Mouse (Mus musculus) fat pad, adult 2 months (tissue): ENCODE measurements around the gene Cela2a.
"Not testable (repeated sequence)": the region's sequence is repeated elsewhere in the genome, so short reads cannot be mapped to it uniquely, and the experiment has no call there.

Source experiments
- DNase-seq: peaks from one replicate; pipeline ENCODE4 v3.0.0-alpha.2; 2011; ENCODE audit warnings: low read depth, low spot score; ENCODE audit errors: extremely low read depth

The Cela2a gene

DNA sequence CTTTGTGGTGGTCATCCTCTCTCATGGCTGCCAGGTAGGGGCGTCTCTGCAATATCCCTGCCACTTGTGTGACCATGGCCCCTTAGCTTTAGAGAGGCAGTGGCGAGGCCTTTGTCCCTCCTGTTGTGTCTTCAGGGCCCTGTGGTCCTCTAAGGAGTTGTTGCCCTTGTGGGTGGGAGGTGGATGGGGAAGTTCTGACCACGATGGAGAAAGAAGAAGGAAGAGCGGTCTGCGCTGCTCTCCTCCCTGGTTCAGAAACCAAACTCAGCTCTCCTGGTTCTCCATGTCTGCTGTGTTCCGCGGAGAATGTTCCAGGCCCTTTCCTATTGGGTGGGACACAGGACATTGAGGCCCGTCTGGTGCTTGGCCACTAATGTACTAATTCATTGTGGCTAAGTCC, 20.1 kb downstream of the Cela2a start:
- no peak for DNase-seq

DNA sequence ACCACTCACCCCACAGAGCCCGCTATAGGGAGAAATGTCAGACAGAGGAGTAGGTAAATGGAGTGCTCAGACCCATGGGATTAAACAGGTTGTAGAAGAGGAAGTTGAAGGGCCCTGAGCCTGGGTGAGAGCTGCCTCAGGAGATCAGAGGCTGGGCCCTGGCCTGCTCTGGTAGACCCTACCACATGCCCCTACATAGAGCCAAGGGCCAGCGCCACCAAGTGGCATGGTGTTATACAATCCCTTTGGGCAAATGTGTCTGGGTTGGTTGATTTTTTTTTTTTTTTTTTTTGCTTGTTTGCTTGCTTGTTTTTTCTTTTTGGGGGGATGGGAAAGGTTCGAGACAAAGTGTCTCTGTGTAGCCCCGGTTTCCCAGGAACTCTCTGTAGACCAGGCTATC, 21.9 kb downstream of the Cela2a start:
- DNase-seq = no peak

DNA sequence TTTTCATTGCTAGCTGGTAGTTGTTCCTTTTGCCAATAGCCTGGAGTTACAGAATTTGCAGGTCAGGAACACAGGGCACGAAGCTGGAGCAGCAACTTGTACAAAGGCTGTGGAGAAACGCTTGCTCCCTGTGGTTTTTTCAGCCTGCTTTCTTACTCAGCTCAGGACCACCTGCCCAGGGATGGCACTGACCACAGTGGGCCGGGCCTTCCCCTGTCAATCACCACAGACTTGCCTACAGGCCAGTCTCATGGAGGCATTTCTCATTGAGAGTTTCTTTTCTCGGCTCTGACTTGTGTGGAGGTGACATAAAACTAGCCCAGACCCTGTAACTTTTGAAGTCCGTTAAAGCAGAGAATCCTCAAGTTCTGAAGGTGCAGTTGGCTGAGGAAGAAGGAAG, 28.4 kb downstream of the Cela2a start:
- no peak for DNase-seq

DNA sequence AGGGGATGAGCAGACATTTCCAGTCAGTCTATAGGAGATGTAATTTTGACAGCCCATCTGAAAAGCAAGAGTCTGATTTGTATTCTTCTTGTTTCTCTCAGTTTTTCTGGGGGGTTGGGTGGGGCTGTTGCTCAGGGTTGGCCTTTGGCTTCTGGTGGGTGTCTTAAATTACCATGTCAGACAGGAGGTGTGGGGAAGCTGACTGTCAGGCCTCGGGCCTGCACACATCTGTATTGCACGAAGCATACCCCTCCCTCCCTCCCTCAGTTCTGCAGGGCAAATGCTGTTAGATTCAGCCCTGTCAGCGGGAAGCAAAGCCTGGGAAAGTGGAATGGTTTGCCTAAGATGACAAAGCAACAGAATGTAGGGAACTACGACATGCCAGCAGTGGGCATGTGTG, 29.0 kb downstream of the Cela2a start:
- DNase-seq = no peak

DNA sequence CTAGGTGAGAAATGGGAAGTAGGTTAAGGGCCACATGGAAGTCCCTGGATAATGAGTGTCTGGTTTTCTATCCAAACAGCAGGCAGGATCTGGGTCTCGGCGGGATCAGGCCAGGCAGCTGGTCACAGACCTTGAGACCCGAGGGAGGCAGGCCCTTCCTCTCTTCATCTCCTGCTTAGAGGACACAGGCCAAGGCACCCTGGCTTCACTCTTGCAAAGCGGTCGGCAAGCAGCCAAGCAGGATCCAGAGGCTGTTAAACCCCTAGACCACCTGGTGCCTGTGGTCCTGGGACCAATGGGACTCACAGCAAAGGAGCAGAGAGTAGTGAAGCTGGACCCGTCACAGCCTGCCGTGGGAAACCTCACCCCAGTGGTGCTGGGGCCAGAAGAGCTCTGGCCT, 29.6 kb downstream of the Cela2a start:
- no peak for DNase-seq

DNA sequence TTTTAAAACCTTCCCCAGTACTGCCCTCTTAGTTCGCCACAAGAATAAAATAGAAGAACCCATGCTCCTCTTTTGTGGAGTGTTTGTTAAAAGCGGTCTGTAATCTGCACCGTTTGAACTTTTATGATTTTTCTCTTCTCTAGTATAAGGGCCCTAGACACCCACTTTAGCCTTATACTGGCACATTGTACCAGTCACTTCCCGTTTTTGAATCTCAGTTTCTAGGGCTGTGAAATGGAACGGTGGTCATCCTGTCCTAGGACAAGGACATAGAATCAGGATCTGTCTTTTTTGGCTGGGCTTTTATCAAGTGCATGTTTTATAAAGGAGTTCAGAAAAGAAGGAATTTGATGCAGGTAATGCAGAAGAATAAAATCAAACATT, 31.8 kb downstream of the Cela2a start:
- no peak for DNase-seq

DNA sequence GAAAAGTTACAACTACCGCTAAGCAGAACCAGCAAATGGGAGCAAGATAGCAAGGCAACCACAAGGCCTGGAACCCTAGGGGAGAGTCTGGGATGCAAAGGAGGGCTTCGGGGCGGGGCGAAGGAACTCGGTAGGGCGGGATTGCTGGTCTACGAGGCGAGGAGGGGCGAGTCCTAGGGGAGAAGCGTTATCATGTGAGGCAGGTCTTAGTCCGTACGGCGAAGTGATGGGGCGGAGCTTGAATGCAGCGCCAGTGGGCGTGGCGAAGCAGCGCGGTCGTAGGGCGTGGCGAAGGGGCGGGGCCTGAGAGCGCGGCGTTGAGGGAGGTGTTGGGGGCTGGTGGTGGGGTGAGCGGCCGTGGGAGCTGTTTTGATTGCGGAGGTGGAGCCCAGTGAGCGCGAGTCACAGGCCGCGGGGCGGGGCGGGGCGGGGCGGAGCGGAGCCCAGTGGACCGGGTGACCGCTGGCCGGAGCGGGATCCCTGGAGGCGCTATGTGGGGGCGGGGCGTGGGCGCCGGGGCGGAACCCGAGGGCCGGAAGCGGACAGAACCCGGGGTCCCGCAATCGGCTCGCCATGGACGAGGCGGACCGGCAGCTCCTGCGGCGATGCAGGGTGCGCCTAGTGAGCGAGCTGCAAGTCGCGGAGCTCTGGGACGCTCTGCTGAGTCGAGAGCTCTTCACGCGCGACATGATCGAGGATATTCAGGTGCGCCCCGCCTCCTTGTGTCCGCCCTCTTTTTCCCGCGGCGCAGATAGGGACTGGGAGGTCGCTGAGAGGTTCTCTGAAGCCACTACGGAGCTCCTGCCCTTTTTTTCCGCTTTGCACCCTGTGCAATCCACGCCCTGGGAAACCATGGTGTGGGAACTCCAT, 32.4 kb downstream of the Cela2a start, which contains the start of gene Casp9:
Gene Casp9 (plus strand): TSS at position 331 of the 870 bp plus-strand sequence.
- no peak for DNase-seq

DNA sequence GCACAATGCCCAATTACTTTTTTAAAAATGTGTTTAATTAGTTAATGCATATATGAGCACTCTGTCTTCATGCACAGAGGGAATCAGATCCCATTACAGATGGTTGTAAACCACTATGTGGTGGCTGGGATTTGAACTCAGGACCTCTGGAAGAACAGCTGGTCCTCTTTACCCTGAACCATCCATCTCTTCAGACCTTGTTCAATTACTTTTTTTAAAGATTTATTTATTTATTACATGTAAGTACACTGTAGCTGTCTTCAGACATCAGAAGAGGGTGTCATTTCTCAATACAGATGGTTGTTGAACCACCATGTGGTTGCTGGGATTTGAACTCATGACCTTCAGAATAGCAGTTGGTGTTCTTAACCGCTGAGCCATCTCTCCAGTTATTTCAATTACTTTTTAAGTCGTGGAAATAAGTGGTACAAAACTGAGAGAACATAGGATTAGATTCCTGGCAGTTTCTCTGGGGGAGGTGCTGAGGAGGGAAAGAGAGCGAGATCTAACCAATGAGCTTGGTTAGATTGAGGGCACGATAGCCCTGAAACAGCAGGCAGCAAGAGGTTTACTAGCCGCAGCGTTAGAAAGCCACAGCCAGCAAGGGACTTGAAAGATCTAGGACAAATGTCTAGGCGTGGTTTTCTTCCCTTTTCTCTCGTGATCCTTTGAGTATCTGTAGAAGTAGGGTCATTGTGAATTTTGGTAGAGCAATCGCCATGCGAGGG, 33.2 kb downstream of the Cela2a start:
- DNase-seq = no peak

DNA sequence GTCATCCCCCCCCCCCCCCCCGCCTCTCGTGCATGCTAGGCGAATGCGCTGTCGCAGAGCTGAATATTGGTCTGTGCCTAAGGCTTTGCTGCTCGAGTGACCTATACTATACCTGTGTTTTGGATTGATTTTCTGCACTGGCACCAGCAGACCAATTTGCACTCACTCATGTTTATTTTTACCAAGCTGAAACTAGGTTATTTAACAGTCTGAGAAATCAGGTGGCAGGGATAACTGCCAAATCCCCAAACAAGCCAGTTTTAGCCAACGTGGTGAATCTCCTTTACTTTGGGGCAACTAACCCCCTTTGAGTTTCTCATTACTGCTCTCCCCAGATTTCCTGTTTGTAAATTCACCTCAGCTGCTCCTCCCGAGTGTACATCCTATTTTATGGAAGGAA, 34.0 kb downstream of the Cela2a start:
- DNase-seq = no peak

DNA sequence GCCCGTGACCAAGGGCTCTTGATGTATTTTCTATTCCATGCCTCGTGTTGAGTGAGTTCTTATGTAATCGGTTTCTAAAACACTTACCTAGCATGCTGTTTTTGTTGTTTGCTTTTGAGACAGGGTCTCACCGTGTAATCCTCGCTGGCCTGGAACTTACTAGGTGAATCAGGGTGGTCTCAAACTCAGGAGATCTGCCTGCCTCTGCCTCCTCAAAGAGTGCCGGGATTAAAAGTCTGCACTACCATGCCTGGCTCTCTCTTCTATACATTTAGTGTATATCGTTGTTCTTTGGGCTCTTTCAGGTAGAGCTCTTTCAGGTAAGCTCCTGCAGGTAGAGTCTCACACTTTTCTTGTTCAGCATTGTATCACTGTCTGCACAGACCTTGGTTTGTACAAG, 34.5 kb downstream of the Cela2a start:
- DNase-seq = no peak

DNA sequence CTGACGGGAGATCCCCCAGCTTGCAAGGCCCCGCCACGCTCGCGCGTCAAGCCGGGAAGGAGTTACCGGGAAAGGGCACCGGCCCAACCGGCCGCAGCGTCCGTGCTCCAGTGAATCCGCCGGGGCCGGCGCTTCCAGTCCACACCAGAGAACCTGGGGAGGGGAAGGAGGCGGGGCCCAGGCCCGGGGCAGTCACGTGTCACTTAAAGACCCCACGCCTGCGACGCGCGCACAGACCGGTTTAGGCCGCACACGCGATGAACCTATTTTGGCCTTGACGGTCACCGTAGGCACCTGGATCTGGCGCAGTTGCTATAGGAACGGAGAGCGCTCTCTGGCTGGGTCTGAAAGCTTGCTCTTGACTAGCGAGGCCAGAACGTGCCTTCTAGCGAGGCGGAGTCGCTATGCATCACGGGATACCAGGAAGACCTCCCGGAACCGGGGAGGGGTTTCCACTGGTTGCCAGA, 35.4 kb downstream of the Cela2a start, which contains the start of gene Dnajc16:
Gene Dnajc16 (minus strand): TSS at position 408 of the 467 bp plus-strand sequence.
- peak; percentile 98 for DNase-seq

DNA sequence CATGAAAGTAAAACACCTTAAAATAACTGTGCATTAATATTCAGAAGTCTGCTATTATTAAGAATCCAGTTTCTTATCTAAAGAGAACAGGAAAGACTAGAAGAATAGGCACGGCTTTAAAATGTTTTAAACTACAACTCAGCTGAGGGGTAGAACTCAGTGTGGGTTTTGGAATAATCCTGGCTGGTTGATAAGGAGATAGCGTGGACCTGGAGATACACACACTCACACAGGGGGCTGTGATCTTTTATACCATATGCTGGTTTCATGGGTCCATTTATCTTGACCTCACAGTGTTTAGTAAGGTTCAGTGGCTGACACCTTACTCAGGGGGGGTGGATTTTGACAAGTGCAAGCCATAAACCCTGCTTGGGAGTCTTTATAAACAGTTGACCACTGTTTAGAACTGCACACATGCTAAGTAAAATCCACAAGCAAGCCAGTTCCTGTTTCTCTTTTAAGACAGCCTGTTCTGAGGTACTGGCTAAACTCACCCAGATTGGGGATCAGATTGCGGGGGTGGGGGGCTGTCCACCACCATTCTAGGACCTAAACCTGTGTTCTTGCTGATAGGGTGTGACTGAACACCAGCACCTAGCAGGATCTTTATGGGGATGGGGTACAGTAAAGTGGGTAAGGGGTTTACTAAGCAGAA, 36.3 kb downstream of the Cela2a start:
- DNase-seq = no peak

DNA sequence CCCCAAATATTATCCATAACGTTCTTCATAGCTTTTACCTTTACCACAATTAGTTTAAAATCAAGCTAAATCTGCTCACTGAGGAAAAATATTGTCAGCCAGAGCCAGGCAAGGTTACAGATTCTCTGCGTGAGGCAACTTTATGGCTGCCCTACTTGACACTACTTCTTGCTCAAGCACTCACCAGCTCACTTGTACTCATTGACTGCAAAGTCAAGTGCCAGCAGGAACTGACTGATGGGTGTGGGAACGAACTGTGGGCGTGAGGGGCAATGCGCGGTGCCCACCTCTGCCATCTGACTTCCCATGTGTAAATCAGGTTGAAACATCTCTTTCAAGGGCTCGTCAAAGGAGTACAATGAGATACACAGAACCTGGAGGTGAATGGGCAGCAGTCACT, 38.5 kb downstream of the Cela2a start:
- DNase-seq = no peak

DNA sequence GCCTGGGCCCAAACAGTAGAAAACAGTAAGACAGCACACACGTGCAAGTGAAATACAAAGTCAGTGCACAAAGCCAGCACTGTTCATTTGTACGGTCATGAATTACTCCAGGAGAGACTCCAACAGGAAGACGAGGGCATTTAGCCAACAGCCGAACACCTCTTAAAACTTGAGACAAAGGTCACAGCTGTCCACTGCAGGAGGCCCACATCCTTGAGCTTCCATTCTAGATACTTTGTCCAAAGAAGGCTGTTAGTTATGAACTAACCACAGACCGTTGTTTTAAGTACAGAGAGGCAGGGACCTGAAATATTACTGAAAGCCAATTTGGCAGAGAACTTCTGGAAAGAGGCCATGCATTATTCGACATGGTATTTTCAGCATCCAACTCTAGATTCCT, 38.9 kb downstream of the Cela2a start:
- no peak for DNase-seq

DNA sequence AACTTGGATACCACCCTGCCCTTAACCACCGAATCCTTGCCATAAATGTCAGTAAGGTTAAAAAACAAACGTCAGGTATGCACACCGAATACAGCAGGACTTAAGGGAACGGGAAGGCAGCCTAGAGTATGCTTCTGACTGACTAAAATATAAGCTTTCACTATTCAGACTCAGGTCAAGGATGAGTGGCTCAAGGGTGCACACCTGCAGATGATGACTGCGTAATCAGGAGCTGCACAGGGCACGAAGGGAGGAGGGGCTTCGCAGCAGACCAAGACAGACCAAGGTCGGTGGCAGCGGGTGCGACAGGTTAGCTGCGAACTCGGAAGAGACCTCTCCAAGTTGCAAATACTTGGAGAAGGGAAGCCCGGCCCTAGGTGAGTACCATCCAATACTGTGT, 39.8 kb downstream of the Cela2a start:
- no peak for DNase-seq

DNA sequence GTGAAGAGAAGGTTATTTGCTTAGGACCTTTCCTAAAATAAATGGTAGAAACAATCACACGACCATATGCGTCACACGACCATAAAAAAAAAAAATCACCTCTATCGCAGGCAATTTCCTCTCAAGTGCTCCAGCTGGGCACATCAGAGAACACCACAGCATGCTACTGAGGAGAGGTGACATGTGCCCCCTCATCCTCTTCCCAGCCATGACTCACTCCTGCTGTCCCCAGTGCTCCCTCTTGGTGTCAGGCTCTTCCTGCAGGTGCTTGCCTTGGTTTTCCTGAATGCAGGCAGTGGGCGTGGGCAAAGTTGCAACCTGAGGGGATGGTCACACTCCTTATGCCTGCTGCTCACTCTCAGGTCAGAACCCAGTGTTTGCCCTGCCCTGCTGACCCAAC, 41.1 kb downstream of the Cela2a start:
- no peak for DNase-seq

DNA sequence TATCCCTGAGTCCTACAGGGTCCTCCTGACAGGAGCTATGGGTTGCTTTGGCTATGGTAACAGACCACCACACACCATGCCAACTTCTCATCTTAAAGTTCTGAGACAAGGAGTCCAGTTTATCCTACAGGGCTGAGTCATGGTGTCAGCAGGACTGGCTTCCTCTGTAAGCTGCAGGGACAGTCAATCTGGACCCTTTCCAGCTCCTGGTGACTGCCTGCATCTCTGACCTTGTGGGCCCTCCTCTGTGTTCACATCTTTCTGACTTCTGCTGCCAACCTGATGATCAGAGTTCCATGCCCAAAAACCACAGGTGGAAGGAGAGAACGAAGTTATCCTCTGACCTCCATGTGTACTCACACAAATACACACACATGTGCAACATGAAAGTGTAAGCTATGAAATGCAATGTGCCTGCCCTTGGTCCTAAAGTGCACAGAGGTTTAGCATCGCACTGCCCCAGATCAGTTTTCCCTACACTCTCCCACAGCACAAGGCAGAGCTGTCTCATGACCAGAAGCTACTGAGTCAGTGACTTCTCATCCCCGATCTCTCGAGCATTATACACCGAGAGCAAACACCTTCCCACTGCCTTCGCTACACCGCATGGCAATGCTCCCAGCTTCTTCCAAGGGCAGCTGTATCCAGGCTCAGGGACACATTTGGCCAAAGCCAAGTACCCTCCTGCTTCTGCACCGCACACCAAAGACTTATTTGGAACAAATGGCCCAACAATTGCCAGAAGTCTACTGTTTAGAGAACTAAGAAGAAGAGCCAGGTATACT, 44.6 kb downstream of the Cela2a start:
- no peak for DNase-seq

DNA sequence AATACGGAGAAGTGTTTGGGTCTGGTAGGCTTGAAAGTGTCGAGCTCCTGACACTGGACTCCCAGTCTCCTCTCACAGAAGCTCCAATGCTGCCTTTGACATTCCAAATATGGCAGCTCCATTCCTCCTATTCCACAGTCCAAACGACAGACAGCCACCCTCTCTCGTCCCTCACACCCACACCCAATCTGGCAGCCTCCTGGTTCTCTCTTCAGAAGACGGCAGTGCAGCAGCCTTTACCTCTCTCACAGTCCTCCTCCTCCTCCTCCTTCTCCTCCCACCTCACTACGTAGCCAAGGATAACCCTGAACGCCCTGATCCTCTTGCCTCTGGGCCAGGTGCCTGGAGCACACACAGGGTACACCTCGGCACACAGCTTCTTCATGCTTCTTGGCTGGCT, 46.1 kb downstream of the Cela2a start:
- DNase-seq = no peak

DNA sequence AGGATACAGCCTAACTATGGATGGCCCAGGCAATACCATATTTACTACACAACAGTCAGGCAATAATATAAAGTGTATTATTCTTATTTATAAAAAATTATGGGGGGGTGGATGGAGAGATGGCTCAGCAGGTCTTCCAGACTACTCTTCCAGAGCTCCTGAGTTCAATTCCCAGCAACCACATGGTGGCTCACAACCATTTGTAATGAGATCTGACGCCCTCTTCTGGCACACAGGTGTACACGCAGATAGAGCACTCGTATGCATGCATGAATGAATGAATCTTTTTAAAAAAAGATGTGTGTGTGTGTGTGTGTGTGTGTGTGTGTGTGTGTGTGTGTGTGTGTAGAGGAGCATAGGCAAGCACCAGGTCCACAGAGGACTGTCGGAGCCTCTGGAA, 52.9 kb downstream of the Cela2a start:
- not testable (repeated sequence) for DNase-seq

DNA sequence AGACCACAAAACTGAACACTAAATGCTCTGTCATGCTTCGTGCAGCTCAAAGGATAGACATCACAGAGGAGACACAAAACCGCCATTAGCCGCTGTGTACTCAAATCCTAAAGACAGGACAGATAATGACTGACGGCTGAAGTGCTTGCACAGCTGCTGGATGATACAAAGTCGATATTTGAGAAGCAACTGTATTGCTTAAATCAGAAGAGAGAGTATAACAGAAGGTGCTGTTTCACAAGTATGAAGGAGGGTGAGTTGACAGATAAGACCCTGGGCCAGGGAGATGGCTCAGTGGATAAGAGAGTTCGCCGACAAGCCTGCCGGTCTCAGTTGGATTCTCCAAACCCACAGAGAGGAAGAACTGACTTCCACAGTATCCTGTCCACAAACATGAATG, 54.1 kb downstream of the Cela2a start:
- DNase-seq = no peak
